Mouse (Mus musculus): ENCODE measurements around the gene Nlrc5.

The Nlrc5 gene

GRCm38 (mm10) chr8:94530643-94531042, 96.5 kb downstream of the Nlrc5 start:
- no peak for DNase-seq (ENCODE audit: low spot score)

GRCm38 (mm10) chr8:94532000-94532399, 97.8 kb downstream of the Nlrc5 start:
- DNase-seq (ENCODE audit: low spot score), result no peak

DNA sequence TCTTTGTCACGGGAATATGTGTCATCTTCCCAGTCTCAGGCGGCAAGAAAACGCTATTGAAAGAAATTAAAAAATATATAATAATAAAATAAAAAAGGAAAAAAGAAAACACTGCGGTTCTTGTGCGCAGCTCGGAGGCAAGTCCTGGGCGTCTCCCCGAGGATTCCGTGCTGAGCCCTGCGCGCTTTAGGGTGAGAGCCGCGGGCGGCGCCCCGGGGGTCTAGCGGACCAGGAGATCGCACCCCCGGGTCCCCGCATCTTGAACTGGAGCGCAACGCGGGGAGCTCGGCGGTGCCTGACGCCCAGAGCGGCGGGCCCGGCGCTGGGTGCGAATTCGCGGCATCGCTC, 98.3 kb downstream of the Nlrc5 start:
- DNase-seq (ENCODE audit: low spot score), result no peak

GRCm38 (mm10) chr8:94532873-94533671, 98.9 kb downstream of the Nlrc5 start, which contains the start of gene Cpne2:
Cpne2 (plus strand) TSS chr8:94532990.
- no peak for DNase-seq (ENCODE audit: low spot score)

- no peak for DNase-seq (ENCODE audit: low spot score)
These were observed 100.5 kb downstream of the Nlrc5 start for GRCm38 (mm10) chr8:94534612-94535011.

DNA sequence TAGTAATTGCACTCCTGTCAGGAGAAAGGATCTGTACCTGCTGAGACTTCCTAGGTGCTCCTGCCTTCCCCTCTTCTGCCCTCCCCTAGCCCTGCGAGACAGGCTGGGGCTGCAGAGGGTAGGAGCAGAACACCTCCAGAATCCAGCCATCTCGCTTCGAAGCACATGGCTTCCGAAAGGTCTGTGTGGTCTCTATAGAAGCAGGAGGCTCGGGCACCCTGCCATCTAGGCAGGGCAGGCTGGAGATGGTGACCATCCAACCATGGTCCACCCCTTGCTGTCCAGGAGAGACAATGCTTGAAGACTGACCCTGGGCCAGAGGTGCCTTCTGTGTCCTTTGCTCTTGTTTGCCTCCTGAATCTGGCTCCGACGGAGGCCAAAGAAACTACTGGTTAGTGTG, 101.5 kb downstream of the Nlrc5 start:
- no peak for DNase-seq (ENCODE audit: low spot score)

GRCm38 (mm10) chr8:94537456-94537855, 103.3 kb downstream of the Nlrc5 start:
- DNase-seq (ENCODE audit: low spot score), result no peak

- DNase-seq (ENCODE audit: low spot score), result no peak
These were observed 105.9 kb downstream of the Nlrc5 start for GRCm38 (mm10) chr8:94540025-94540424.

GRCm38 (mm10) chr8:94540889-94541795, 107.0 kb downstream of the Nlrc5 start:
- no peak for DNase-seq (ENCODE audit: low spot score)

- no peak for DNase-seq (ENCODE audit: low spot score)
These were observed 109.8 kb downstream of the Nlrc5 start for GRCm38 (mm10) chr8:94543981-94544380.

GRCm38 (mm10) chr8:94549041-94549440, 114.9 kb downstream of the Nlrc5 start:
- DNase-seq (ENCODE audit: low spot score), result no peak

DNA sequence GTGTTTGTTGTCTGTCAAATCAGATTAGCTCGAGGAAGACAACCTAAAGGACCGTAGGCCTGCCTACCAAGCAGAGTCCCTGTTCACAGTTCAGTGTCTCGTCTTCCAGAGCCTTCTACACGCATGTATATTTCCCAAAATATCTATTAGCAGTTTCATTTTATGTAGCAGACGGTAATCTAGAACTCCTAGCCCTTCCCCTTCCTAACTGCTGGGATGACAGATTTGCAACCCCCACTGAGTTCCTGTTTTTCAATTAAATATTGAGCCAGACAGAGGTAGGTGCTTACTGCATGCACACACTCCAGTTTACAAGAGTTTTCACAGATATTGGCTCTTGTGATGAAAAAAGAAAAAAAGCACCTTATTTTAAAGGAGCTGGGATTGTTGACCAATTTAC, 115.3 kb downstream of the Nlrc5 start:
- DNase-seq (ENCODE audit: low spot score), result no peak

- no peak for DNase-seq (ENCODE audit: low spot score)
These were observed 115.8 kb downstream of the Nlrc5 start for GRCm38 (mm10) chr8:94549998-94550397.

DNA sequence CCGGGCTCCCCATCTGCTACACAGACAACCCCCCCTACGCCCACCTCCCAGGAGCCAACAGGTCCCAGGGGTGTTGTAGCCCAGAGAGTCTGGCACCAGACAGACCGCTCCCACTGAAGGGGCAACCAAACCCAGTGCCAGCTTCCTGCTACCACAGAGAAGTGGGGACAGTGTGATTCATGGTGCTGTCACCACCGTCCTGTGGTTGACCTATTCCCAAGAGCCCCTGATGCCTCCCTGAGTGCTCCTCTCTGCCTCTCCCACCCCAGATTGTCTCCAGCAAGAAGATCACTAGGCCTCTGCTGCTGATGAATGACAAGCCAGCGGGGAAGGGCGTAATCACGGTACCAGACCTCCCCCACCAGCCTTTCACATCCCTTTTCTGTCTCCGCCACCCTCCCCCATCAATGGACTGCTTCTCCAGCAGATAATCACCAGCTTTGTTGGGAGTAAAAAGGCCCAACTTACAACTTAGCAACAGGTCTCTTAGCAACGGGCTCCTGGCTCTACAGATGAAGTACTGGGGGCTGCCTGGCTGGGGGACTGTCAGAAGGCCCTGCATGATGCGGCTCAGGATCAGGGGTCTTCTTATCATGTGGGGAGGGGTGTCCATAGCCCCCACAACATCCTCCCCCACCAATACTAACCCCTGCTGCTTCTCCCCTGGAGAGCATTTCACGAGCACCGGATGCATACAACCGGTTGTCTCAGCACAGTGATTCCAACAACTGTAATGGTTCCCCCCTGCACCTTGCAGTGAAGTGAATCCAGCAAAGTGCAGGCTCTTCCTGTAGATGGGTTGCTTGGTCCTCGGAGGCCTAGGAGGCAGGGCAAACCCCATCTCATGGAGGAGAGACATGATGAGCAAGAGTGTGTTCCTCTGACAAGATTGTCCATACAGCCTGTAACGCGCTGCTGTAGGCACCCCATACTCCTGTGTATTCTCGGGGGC, 117.6 kb downstream of the Nlrc5 start:
- no peak for DNase-seq (ENCODE audit: low spot score)

DNA sequence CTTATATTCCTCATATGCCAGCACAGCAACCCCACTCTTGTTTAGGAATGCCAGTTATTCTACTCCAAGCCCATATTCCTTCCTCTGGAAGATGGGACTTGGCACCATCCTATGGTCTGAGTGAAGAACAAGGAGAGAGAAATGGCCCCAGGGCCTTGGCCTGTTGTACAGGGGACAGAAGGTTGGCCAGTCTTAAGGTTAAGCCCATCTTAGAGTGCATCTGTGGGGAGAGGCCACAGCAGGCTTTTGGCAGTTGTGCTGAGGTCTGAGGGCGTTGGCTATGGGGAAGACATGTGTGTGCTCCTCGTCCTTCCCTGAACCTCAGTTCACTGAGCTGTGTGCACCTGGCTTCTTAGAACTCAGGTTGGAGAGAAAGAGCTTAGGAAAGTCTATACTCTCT, 118.5 kb downstream of the Nlrc5 start:
- DNase-seq (ENCODE audit: low spot score), result no peak

DNA sequence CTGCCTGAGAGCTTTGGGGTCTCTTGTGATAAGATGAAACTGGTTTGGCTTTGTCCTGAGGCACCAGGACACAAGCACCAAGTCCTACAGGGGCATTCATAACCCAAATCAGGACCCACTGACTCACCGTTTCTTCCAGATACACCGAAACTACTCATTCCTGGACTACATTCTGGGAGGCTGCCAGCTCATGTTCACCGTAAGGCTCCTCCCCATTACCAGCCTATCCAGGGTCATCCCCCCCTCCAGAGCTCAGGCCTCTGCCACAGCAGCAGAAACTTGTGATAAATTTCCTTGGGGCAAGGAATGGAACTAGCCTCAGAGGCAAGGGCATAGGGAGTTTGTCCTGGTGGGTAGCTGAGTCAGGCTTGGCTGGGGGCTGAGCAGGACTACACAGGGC, 123.1 kb downstream of the Nlrc5 start:
- no peak for DNase-seq (ENCODE audit: low spot score)

- DNase-seq (ENCODE audit: low spot score), result no peak
These were observed 127.1 kb downstream of the Nlrc5 start for GRCm38 (mm10) chr8:94561256-94561655.

- no peak for DNase-seq (ENCODE audit: low spot score)
These were observed 130.3 kb downstream of the Nlrc5 start for GRCm38 (mm10) chr8:94564421-94564820.

- no peak for DNase-seq (ENCODE audit: low spot score)
These were observed 131.9 kb downstream of the Nlrc5 start for GRCm38 (mm10) chr8:94566033-94566432.

- no peak for DNase-seq (ENCODE audit: low spot score)
These were observed 132.4 kb downstream of the Nlrc5 start for GRCm38 (mm10) chr8:94566446-94567158.

GRCm38 (mm10) chr8:94567159-94567849, 133.1 kb downstream of the Nlrc5 start:
- no peak for DNase-seq (ENCODE audit: low spot score)
